Comparison of ENCODE assay signal across 9 mouse cellular contexts in genomic region chr4:124695786-124696516, GRCm38 (mm10). TPM values are rescaled to one million over a fixed set of nuclear protein-coding genes. Genes with fewer than 3 reads are reported as not detected.
DNase-seq lines count a peak whose midpoint lies in the region; ATAC-seq lines count a peak whose summit lies in the region.
"Had no signal": no experiment of that assay in that cellular context is flagged by ENCODE, and none has a peak within 500 bp of the region (broad histone marks: within the 10 kb centered on the region; RNA-seq: fewer than 3 reads in every experiment).

No protein-coding gene starts in this region.

- peaks cover 50% of the 10 kb centered on the region for H3K4me1 ChIP-seq in hindbrain, embryonic 10.5 days (replicated peaks)
- no peaks in the 10 kb centered on the region for H3K4me1 ChIP-seq in hindbrain, embryonic 11.5 days (replicated peaks; ENCODE audit: control insufficient read depth, insufficient read depth, low read length)
- peaks cover 3% of the 10 kb centered on the region for H3K4me1 ChIP-seq in embryonic facial prominence, embryonic 11.5 days (ENCODE audit: control insufficient read depth, insufficient read depth, low read length)
- peaks cover 17% of the 10 kb centered on the region for H3K4me1 ChIP-seq in limb, embryonic 11.5 days (ENCODE audit: control insufficient read depth, insufficient read depth, low read length)

- no peak overlapping the region for H3K27ac ChIP-seq in hindbrain, embryonic 10.5 days
- no peak overlapping the region for H3K27ac ChIP-seq in hindbrain, embryonic 11.5 days (ENCODE audit: low read depth, low read length)
- no peak overlapping the region for H3K27ac ChIP-seq in embryonic facial prominence, embryonic 11.5 days (replicated peaks; ENCODE audit: low read depth, low read length)
- H3K27ac ChIP-seq in limb, embryonic 11.5 days (replicated peaks; ENCODE audit: low read depth, low read length): no peak overlapping the region

- H3K36me3 ChIP-seq in hindbrain, embryonic 10.5 days: no peaks in the 10 kb centered on the region
- no peaks in the 10 kb centered on the region for H3K36me3 ChIP-seq in hindbrain, embryonic 11.5 days (ENCODE audit: control insufficient read depth, insufficient read depth, low read length)
- H3K36me3 ChIP-seq in embryonic facial prominence, embryonic 11.5 days (replicated peaks; ENCODE audit: control insufficient read depth, insufficient read depth, low read depth, low read length): no peaks in the 10 kb centered on the region
- H3K36me3 ChIP-seq in limb, embryonic 11.5 days (ENCODE audit: control insufficient read depth, insufficient read depth, low read length): no peaks in the 10 kb centered on the region

- H3K9me3 ChIP-seq in hindbrain, embryonic 10.5 days: no peaks in the 10 kb centered on the region
- H3K9me3 ChIP-seq in hindbrain, embryonic 11.5 days (ENCODE audit: control insufficient read depth, low read length): no peaks in the 10 kb centered on the region
- H3K9me3 ChIP-seq in embryonic facial prominence, embryonic 11.5 days (replicated peaks; ENCODE audit: control insufficient read depth, low read length): no peaks in the 10 kb centered on the region
- H3K9me3 ChIP-seq in limb, embryonic 11.5 days (ENCODE audit: control insufficient read depth, low read length): no peaks in the 10 kb centered on the region

- H3K27me3 ChIP-seq in hindbrain, embryonic 10.5 days (ENCODE audit: insufficient read depth, poor library complexity, severe bottlenecking): peaks cover 44% of the 10 kb centered on the region
- peaks cover 4% of the 10 kb centered on the region for H3K27me3 ChIP-seq in hindbrain, embryonic 11.5 days (ENCODE audit: control insufficient read depth, insufficient read depth, low read length)
- H3K27me3 ChIP-seq in embryonic facial prominence, embryonic 11.5 days (ENCODE audit: control insufficient read depth, insufficient read depth, low read length): peaks cover 3% of the 10 kb centered on the region; the same call in 1 of the 2 replicates
- no peaks in the 10 kb centered on the region for H3K27me3 ChIP-seq in limb, embryonic 11.5 days (ENCODE audit: control insufficient read depth, insufficient read depth, low read length)

- no peak for ATAC-seq in hindbrain, embryonic 11.5 days (ENCODE audit: low FRiP score)
- ATAC-seq in embryonic facial prominence, embryonic 11.5 days (replicated peaks; ENCODE audit: insufficient number of reproducible peaks, low FRiP score, low TSS enrichment, low read depth): no peak
- ATAC-seq in limb, embryonic 11.5 days (ENCODE audit: insufficient number of reproducible peaks, low FRiP score, low TSS enrichment, low read depth): no peak

- DNase-seq in hindbrain, embryonic 10.5 days (ENCODE audit: low spot score): no peak
- no peak for DNase-seq in hindbrain, embryonic 11.5 days (ENCODE audit: low spot score)
- DNase-seq in embryonic facial prominence, embryonic 11.5 days (ENCODE audit: low spot score): no peak
- no peak for DNase-seq in limb, embryonic 11.5 days (ENCODE audit: low spot score)
- DNase-seq in thymus, postnatal 14 days: peak; percentile 54
- DNase-seq in urinary bladder, postnatal 36 days (ENCODE audit: low spot score in 2 of 2): no peak
- DNase-seq in layer of hippocampus, postnatal 25 days (ENCODE audit: extremely low spot score in 1 of 2, low spot score in 1 of 2): no peak
- no peak for DNase-seq in layer of hippocampus, adult 8-10 months (ENCODE audit: low spot score in 2 of 2)

- peak overlapping the region; percentile 9; the same call in 1 of the 2 replicates for H3K4me3 ChIP-seq in hindbrain, embryonic 10.5 days
- H3K4me3 ChIP-seq in hindbrain, embryonic 11.5 days (ENCODE audit: low read depth, low read length): no peak overlapping the region
- no peak overlapping the region for H3K4me3 ChIP-seq in embryonic facial prominence, embryonic 11.5 days (ENCODE audit: low read depth, low read length)
- H3K4me3 ChIP-seq in limb, embryonic 11.5 days (ENCODE audit: low read depth, low read length): no peak overlapping the region

- 14% methylated on average over 18 of the region's 18 CpGs for WGBS in hindbrain, embryonic 10.5 days
- WGBS in hindbrain, embryonic 11.5 days: 11% methylated on average over 18 of the region's 18 CpGs
- 14% methylated on average over 18 of the region's 18 CpGs for WGBS in embryonic facial prominence, embryonic 11.5 days
- 10% methylated on average over 18 of the region's 18 CpGs for WGBS in limb, embryonic 11.5 days

- no peak overlapping the region for H3K9ac ChIP-seq in hindbrain, embryonic 11.5 days (ENCODE audit: low read depth, low read length)
- H3K9ac ChIP-seq in embryonic facial prominence, embryonic 11.5 days (replicated peaks; ENCODE audit: low read length): peak overlapping the region; percentile 3; the same call in 1 of the 2 replicates
- H3K9ac ChIP-seq in limb, embryonic 11.5 days (ENCODE audit: low read length): peak overlapping the region; percentile 32; the same call in 1 of the 2 replicates

- no peak overlapping the region for H3K4me2 ChIP-seq in hindbrain, embryonic 11.5 days (replicated peaks; ENCODE audit: low read depth, low read length)
- no peak overlapping the region for H3K4me2 ChIP-seq in embryonic facial prominence, embryonic 11.5 days (ENCODE audit: low read depth, low read length)
- H3K4me2 ChIP-seq in limb, embryonic 11.5 days (ENCODE audit: low read depth, severe bottlenecking): peak overlapping the region; percentile 30; the same call in 1 of the 2 replicates

RNA-seq across cellular contexts. Expression of gene Utp11, which starts 2.6 kb away (rescaled TPM):
- 62.8 and 62.9 TPM in 2 replicates for polyA plus RNA-seq in hindbrain, embryonic 10.5 days (2016; fragmentation: Nextera tagmentation; extraction: Ambion mirVana)
- polyA plus RNA-seq in hindbrain, embryonic 11.5 days (2014; fragmentation: Nextera tagmentation; extraction: Ambion mirVana): 65.8 and 67.5 TPM in 2 replicates
- 77.1 and 90.3 TPM in 2 replicates for polyA plus RNA-seq in embryonic facial prominence, embryonic 11.5 days (2014; fragmentation: Nextera tagmentation; extraction: Ambion mirVana)
- 78.9 TPM in 2 replicates for polyA plus RNA-seq in limb, embryonic 11.5 days (2014; fragmentation: Nextera tagmentation; extraction: Ambion mirVana)
- 10 to 100 TPM; 15.1 to 16.6 TPM for total RNA-seq in layer of hippocampus, postnatal 25 days (2021)
- 10 to 100 TPM; 15.3 to 18.3 (median 16.4) TPM for total RNA-seq in layer of hippocampus, adult 8-10 months (2022)

RNA-seq across cellular contexts. Expression of gene Fhl3, which starts 4.5 kb away (rescaled TPM):
- polyA plus RNA-seq in hindbrain, embryonic 10.5 days (2016; fragmentation: Nextera tagmentation; extraction: Ambion mirVana): 4.0 and 5.7 TPM in 2 replicates
- 3.2 and 4.7 TPM in 2 replicates for polyA plus RNA-seq in hindbrain, embryonic 11.5 days (2014; fragmentation: Nextera tagmentation; extraction: Ambion mirVana)
- 9.7 and 10.7 TPM in 2 replicates for polyA plus RNA-seq in embryonic facial prominence, embryonic 11.5 days (2014; fragmentation: Nextera tagmentation; extraction: Ambion mirVana)
- 11.5 and 11.6 TPM in 2 replicates for polyA plus RNA-seq in limb, embryonic 11.5 days (2014; fragmentation: Nextera tagmentation; extraction: Ambion mirVana)
- 1 to 10 TPM; 2.3 to 2.8 TPM for total RNA-seq in layer of hippocampus, postnatal 25 days (2021)
- total RNA-seq in layer of hippocampus, adult 8-10 months (2022): 1 to 10 TPM; 1.6 to 2.9 (median 2.0) TPM

RNA-seq across cellular contexts. Expression of gene Sf3a3, which starts 18.6 kb away (rescaled TPM):
- polyA plus RNA-seq in hindbrain, embryonic 10.5 days (2016; fragmentation: Nextera tagmentation; extraction: Ambion mirVana): 221 and 243 TPM in 2 replicates
- polyA plus RNA-seq in hindbrain, embryonic 11.5 days (2014; fragmentation: Nextera tagmentation; extraction: Ambion mirVana): 197 and 210 TPM in 2 replicates
- polyA plus RNA-seq in embryonic facial prominence, embryonic 11.5 days (2014; fragmentation: Nextera tagmentation; extraction: Ambion mirVana): 236 and 240 TPM in 2 replicates
- 250 and 252 TPM in 2 replicates for polyA plus RNA-seq in limb, embryonic 11.5 days (2014; fragmentation: Nextera tagmentation; extraction: Ambion mirVana)
- 10 to 100 TPM; 34.6 to 34.8 TPM for total RNA-seq in layer of hippocampus, postnatal 25 days (2021)
- 10 to 100 TPM; 33.8 to 39.5 (median 36.0) TPM for total RNA-seq in layer of hippocampus, adult 8-10 months (2022)

RNA-seq across cellular contexts. Expression of gene Pou3f1, which starts 39.3 kb away (rescaled TPM):
- polyA plus RNA-seq in hindbrain, embryonic 10.5 days (2016; fragmentation: Nextera tagmentation; extraction: Ambion mirVana): 5.2 and 12.9 TPM in 2 replicates
- polyA plus RNA-seq in hindbrain, embryonic 11.5 days (2014; fragmentation: Nextera tagmentation; extraction: Ambion mirVana): 17.4 and 18.8 TPM in 2 replicates
- 2.1 and 3.4 TPM in 2 replicates for polyA plus RNA-seq in embryonic facial prominence, embryonic 11.5 days (2014; fragmentation: Nextera tagmentation; extraction: Ambion mirVana)
- polyA plus RNA-seq in limb, embryonic 11.5 days (2014; fragmentation: Nextera tagmentation; extraction: Ambion mirVana): 0.27 and 0.60 TPM in 2 replicates
- total RNA-seq in layer of hippocampus, postnatal 25 days (2021): 10 to 100 TPM; 46.3 to 49.8 TPM
- 10 to 100 TPM; 39.6 to 42.8 (median 40.0) TPM for total RNA-seq in layer of hippocampus, adult 8-10 months (2022)
- total RNA-seq: adrenal gland, adult 18-20 months had no signal

RNA-seq across cellular contexts. Expression of gene Inpp5b, which starts 45.7 kb away (rescaled TPM):
- 24.2 and 26.8 TPM in 2 replicates for polyA plus RNA-seq in hindbrain, embryonic 10.5 days (2016; fragmentation: Nextera tagmentation; extraction: Ambion mirVana)
- 24.9 and 32.3 TPM in 2 replicates for polyA plus RNA-seq in hindbrain, embryonic 11.5 days (2014; fragmentation: Nextera tagmentation; extraction: Ambion mirVana)
- polyA plus RNA-seq in embryonic facial prominence, embryonic 11.5 days (2014; fragmentation: Nextera tagmentation; extraction: Ambion mirVana): 26.2 and 28.2 TPM in 2 replicates
- 22.3 and 26.1 TPM in 2 replicates for polyA plus RNA-seq in limb, embryonic 11.5 days (2014; fragmentation: Nextera tagmentation; extraction: Ambion mirVana)
- 10 to 100 TPM; 34.6 to 51.5 TPM for total RNA-seq in layer of hippocampus, postnatal 25 days (2021)
- total RNA-seq in layer of hippocampus, adult 8-10 months (2022): 10 to 100 TPM; 45.2 to 60.9 (median 49.3) TPM
